Mouse (Mus musculus): ENCODE measurements around the gene Ccdc9.

GRCm38 (mm10) chr7:16314221-16314775 is 27.7 kb upstream of the Ccdc9 start:
- TF ChIP-seq TAL1 (IDR thresholded peaks at IDR 0.05; ENCODE audit: low read length) (no peak), GATA1 (IDR thresholded peaks at IDR 0.05; ENCODE audit: low read length) (no peak)
